In the genomic region with DNA sequence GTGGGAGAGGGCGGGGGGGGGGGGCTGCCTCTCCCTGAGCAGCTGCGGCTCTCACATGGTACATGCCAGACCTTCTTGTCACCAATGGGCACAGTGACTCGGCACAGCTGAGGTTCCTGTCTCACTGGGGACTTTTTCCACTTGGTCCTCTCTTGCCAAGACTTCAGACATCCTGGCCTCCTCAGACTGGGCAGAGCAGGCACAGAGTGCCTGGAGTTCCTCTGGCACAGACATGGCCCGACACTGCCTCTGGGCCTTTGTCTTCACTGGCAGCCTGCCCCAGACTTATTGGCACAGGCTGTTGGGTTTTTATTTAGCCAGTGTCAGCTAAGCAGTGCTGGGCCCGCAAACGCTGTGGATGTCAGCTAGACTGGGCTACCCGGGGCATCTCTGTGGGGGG, we compare ENCODE assay signal across 9 mouse cellular contexts. TPM values are rescaled to one million over a fixed set of nuclear protein-coding genes. Genes with fewer than 3 reads are reported as not detected.
DNase-seq lines count a peak whose midpoint lies in the region; ATAC-seq and TF ChIP-seq lines count a peak whose summit lies in the region.
"Had no signal": no experiment of that assay in that cellular context is flagged by ENCODE, and none has a peak within 500 bp of the region (broad histone marks: within the 10 kb centered on the region; RNA-seq: fewer than 3 reads in every experiment).

No protein-coding gene starts in this region.

- no peaks in the 10 kb centered on the region for H3K9me3 ChIP-seq in forebrain, postnatal 0 days (ENCODE audit: low read length)
- H3K9me3 ChIP-seq: liver, embryonic 15.5 days had no signal

- no peak overlapping the region for H3K4me2 ChIP-seq in forebrain, postnatal 0 days (ENCODE audit: low read depth)
- H3K4me2 ChIP-seq: liver, embryonic 15.5 days had no signal

- H3K4me3 ChIP-seq in forebrain, postnatal 0 days (ENCODE audit: low read depth, low read length) = no peak overlapping the region
- no peak overlapping the region for H3K4me3 ChIP-seq in left cerebral cortex, adult 2 months
- no peak overlapping the region for H3K4me3 ChIP-seq in olfactory bulb, adult 2 months (ENCODE audit: insufficient read depth, low read depth, low read length)
- H3K4me3 ChIP-seq: liver, embryonic 15.5 days had no signal

- intact Hi-C loops in left cerebral cortex, adult 2 months (cut with DNase I) = no loop called here

- peak; percentile 19 for DNase-seq in 416B (ENCODE audit: low read depth)
- DNase-seq in brain, adult 2 months (ENCODE audit: low read depth, low spot score) = peak; percentile 80
- peak; percentile 84 for DNase-seq in forebrain, postnatal 0 days
- peak; percentile 90 for DNase-seq in heart, postnatal 4 days
- DNase-seq in left cerebral cortex, adult 2 months (ENCODE audit: extremely low spot score in 1 of 2, low spot score in 2 of 2) = peak; percentile 56 to 63
- no peak for DNase-seq in T-cell, adult 2 months (ENCODE audit: low spot score)
- no peak for DNase-seq in thymus, postnatal 10 days (ENCODE audit: low spot score in 2 of 2)

- no peak for TF ChIP-seq CTCF in forebrain, postnatal 0 days (IDR thresholded peaks at IDR 0.05; ENCODE audit: low read depth)
- no peak for TF ChIP-seq CTCF in left cerebral cortex, adult 2 months (IDR thresholded peaks at IDR 0.05)
- no peak for TF ChIP-seq CTCF in olfactory bulb, adult 2 months (IDR thresholded peaks at IDR 0.05; ENCODE audit: insufficient read depth, low read depth, low read length)

- no peak for TF ChIP-seq POLR2A in olfactory bulb, adult 2 months (IDR thresholded peaks at IDR 0.05; ENCODE audit: insufficient read depth, low read depth, low read length)

- H3K27me3 ChIP-seq in forebrain, postnatal 0 days (ENCODE audit: insufficient read depth, low read length) = no peaks in the 10 kb centered on the region
- H3K27me3 ChIP-seq: liver, embryonic 15.5 days had no signal

- H3K27ac ChIP-seq in forebrain, postnatal 0 days (ENCODE audit: low read depth, low read length) = 0 out of 2 replicates have a peak overlapping the region, but pooled peaks have one; percentile 29
- no peak overlapping the region for H3K27ac ChIP-seq in left cerebral cortex, adult 2 months
- 0 out of 2 replicates have a peak overlapping the region, but pooled peaks have one; percentile 10 for H3K27ac ChIP-seq in olfactory bulb, adult 2 months (ENCODE audit: insufficient read depth, low read depth, low read length)
- H3K27ac ChIP-seq: liver, embryonic 15.5 days had no signal

- no peak overlapping the region for H3K9ac ChIP-seq in forebrain, postnatal 0 days
- H3K9ac ChIP-seq: liver, embryonic 15.5 days had no signal

- no peaks in the 10 kb centered on the region for H3K36me3 ChIP-seq in forebrain, postnatal 0 days (ENCODE audit: insufficient read depth)
- H3K36me3 ChIP-seq: liver, embryonic 15.5 days had no signal

- WGBS in forebrain, postnatal 0 days = 14% methylated on average over 7 of the region's 7 CpGs
- WGBS in olfactory bulb, adult 2 months = 24% methylated on average over 7 of the region's 7 CpGs

- peak; percentile 86 for ATAC-seq in forebrain, postnatal 0 days

- H3K4me1 ChIP-seq in forebrain, postnatal 0 days (ENCODE audit: insufficient read depth) = peaks cover 37% of the 10 kb centered on the region
- peaks cover 80% of the 10 kb centered on the region for H3K4me1 ChIP-seq in olfactory bulb, adult 2 months (ENCODE audit: control insufficient read depth, insufficient read depth, low read length)
- H3K4me1 ChIP-seq: liver, embryonic 15.5 days had no signal

RNA-seq across cellular contexts. Expression of a gene that starts 18.7 kb away (rescaled TPM):
- total RNA-seq in forebrain, postnatal 0 days (2014; rRNA removed) = 6.9 and 8.5 TPM in 2 replicates
- polyA plus RNA-seq in forebrain, postnatal 0 days (2015; fragmentation: Nextera tagmentation; extraction: Ambion mirVana) = 2.5 and 3.1 TPM in 2 replicates
- total RNA-seq in heart, postnatal 4 days (2021) = 10 to 100 TPM; 53.5 to 57.3 TPM
- 10 to 100 TPM; 53.4 to 58.5 TPM for total RNA-seq in left cerebral cortex, adult 2 months (2021)
- not detected in 2 replicates for polyA plus RNA-seq in olfactory bulb, adult 2 months (2012; ENCODE audit: insufficient read depth, insufficient read length, low replicate concordance, missing spikeins)

RNA-seq across cellular contexts. Expression of a gene that starts 38.9 kb away (rescaled TPM):
- 0.52 TPM in 1 of 2 replicates, not detected in the other for total RNA-seq in forebrain, postnatal 0 days (2014; rRNA removed)
- 0.44 and 0.45 TPM in 2 replicates for polyA plus RNA-seq in forebrain, postnatal 0 days (2015; fragmentation: Nextera tagmentation; extraction: Ambion mirVana)
- total RNA-seq in heart, postnatal 4 days (2021) = under 1 TPM in 1 of 2 experiments, not detected in 1; 0.14 TPM
- total RNA-seq in left cerebral cortex, adult 2 months (2021) = under 1 TPM in 1 of 2 experiments, not detected in 1; 0.36 TPM
- not detected in 2 replicates for polyA plus RNA-seq in olfactory bulb, adult 2 months (2012; ENCODE audit: insufficient read depth, insufficient read length, low replicate concordance, missing spikeins)

Comparison
In these comparisons a context has a peak if more than half of its experiments do, and no peak if none do; other contexts are left out.
1. DNase-seq: peak in 416B (single experiment), brain, adult 2 months (single experiment), forebrain, postnatal 0 days (single experiment), heart, postnatal 4 days (single experiment) and left cerebral cortex, adult 2 months (2 of 2); none in T-cell, adult 2 months (single experiment) and thymus, postnatal 10 days (0 of 2).